Mouse (Mus musculus) heart, postnatal 4 days (tissue): ENCODE measurements at regions not wholly inside any gene's neighbourhood (a gene's known extent, or its start where the extent isn't known, plus 50 kb on each side); places are given as distances from the start of the nearest gene placed in this dataset.
A peak's percentile ranks its signal among the peaks of the same experiment; 100 is the strongest.

Experiments used
- DNase-seq: peaks from one replicate; pipeline ENCODE4 v3.0.0; 2021

DNA sequence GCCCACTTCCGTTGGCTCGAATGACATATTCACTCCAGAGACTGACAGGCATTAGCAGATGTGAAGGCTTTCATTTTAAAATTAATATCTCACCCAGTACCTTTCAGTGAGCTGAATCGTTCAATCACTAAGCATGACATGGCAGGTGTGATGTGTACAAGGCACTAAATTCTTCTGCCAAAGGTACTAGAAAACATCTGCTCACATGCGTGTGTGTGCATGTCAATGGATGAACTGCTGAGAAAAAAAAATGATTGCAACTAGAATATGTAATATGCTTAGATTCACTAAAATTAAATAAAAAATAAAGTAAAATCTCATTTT is 191.6 kb upstream of the Mageb18 start:
- no peak for DNase-seq

DNA sequence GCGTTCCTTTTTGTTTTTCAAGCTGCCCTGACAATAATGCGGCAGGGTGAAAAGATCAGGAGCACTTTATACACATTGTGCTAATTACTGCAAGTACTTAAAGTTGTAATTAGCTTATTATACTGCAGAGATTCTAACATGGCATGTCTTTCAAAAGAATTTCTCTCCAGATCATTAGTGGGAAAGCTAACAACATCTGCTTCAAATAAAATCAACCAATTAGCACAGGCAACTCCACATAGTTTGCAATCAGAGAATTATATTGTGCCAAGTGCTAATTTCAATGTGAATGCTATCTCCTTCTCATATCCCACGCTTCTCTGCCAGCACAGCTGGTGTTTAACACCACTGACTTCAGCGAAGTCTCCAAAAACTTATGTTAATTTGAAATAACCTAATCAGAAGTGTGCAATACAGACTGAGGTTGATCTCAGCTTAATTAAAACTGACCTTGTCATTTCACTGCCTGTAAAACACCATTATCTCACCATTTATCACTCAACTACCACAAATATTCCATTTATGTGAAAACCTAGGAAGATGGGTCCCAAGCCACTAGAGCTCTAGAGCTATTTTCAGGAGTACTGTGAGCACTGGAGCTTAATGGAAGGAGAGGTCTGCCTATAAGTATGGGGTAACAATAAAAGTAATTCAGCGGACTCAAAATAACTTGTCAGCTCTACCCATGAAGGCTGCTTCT is 191.1 kb upstream of the Mageb18 start:
- DNase-seq: no peak

DNA sequence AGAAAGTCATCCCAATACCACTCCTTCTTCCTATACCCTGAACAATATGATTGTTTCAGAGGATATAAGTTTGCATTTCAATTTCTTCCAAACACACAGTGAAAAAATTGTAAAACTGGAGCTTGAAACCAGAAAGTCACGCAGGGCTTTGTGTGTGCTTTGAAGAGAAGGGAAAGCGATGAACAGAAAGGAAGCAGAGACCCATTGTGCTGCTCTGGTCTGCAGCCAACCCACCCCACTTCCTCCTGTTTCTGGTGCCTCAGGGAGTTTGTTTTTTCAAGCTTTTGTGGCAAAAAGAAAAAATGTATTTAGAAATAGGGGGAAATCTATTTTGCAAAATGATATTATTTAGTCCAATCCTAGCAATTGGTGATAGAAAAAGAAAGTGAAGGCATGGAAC is 187.4 kb upstream of the Mageb18 start:
- DNase-seq: no peak

DNA sequence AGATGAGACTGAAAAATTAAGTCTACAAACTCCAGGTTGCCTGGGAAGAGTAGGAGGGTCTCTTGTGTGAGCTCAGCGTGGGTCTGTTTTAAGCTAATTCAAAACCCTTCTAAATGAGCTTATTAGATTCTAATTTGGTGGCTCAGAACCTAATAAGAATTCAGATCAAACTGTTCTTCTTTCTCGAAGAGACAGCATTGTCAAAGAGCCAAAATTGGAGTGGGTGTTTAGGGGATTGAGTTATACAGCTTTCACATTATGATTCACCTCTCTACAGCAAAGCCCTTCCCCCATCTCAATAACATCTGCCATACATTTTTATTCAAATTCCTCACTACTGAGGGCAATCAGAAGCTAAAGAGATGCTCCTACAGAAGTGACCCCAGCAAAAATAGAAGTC is 140.7 kb upstream of the Mageb18 start:
- DNase-seq: no peak

DNA sequence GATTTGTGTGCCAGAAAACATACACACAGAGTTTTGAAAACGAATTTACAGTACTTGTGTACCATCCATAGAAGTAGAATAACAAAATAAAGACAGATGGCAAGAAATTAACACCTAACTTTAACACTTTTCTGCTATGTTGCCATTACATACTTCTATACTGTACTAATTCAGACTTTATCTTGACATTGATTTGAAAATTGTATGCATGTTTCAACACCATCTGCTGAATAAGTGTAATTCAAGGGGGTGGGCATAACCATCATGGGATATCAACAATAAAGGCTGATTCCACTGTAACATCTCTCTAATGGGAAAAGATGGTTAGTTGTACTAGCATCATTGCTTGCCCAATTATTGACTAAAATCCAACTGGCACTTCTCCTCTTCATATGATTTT is 110.9 kb upstream of the Mageb18 start:
- DNase-seq: no peak

DNA sequence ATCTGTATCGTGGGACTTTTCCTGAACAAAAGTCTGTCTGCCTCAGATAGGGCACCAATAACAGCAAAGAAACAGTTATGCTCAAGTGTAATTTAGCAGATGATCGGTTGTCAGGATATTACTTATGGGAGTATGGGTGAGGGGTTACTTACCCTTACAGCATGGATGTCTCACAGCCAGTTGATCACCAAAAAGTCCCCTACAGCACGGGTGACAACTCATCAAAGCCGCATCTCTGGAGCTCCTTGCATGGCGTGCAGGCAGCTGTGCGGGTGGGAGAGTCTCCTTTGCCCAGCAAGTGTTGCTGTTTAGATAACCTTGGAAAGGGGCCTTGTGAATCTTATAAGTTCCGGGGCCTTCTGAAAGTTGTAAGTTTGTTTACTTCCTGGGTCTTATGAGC is 80.4 kb upstream of the Mageb18 start:
- no peak for DNase-seq

DNA sequence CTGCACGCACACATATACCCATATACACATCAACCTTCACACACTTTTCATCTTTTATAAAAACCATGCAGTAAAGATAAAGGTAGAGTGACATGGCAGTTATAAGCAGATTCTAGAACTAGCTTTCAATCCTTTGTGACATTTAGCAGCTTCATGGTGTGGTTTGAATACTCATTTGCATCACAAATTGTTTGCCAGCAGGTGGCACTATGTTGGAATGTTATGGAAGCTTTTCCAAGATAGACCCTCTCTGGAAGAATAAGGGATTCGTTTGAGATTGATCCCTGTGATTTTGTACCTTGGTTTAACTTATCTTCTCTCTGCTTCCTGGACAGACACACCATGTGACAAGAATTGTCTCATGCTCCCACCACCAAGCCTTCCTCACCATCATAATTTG is 61.8 kb upstream of the Mageb18 start:
- peak; percentile 13 for DNase-seq
